Mouse (Mus musculus) cerebellum, adult 11 months (tissue): ENCODE measurements at regions not wholly inside any gene's neighbourhood (a gene's known extent, or its start where the extent isn't known, plus 50 kb on each side); places are given as distances from the start of the nearest gene placed in this dataset.
A peak's percentile ranks its signal among the peaks of the same experiment; 100 is the strongest.

Experiments used
- DNase-seq: peaks from one replicate; pipeline ENCODE4 v3.0.0; 2022

DNA sequence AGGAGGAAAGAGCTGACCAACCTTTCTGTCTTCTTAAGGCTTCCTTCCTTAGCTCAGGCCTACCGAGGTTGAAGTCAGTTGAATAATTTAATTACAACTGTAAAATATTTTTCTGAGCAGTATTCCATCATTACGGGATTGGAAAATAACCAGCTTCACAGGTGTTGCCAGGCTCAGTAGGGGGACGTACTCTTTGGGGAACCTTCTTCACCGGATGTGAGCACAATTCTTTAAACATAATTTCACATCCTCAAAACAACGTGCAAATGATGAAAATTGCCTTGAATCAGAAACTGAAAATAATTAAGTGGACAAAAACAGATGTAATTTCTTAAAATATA, 515.9 kb downstream of the Tns3 start:
- DNase-seq, result no peak

DNA sequence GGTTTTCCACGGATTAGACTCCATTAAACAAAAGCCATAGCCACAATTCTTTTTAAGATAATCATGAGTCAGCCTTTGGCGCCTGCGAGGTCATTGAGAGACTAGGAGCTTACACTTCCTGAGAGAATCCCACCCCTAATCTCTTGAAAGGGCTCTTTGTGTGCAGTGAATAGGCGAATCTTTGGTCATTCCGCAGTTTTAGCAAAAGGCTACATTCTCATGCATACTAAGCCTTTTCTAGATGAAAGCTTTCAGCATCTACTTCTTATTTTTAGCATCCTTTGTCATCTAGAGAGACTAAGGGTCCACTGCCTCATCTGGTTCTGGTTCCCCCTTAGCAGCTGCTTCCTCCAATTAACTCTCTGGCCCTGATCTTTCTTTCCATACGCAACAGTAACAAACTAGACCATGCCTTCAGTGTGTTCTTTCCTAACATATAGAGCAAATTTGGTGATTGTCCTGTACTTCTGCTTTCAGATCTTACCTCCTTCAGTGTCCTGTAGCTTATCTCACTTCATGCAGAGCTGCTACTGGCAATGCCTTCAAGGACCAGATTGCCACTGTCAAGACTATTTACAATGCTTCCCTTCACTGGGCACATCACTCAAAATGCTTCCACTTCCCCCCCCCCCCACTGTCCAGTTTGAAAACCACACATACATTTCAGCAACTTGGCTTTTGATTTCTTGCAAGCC, 516.4 kb downstream of the Tns3 start:
- no peak for DNase-seq

DNA sequence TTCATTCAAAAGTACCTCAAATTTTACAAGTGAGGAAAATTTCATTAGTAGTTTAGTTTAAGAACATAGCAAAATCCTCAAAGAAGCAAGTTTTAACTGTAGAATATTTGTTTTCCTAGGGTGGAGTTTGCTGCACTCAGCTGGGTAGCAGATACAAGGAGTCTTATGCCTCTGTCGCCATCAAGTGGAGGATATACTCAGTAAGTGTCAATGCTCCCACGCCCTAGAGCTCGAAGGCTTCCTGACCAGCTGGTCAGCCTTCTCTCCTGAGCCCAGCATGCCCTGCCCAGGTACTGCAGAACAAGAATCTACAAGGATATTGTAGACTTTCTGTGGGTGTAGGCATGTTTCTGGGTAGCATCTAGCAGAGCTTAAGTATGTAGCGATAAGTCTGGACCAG, 527.0 kb downstream of the Tns3 start:
- DNase-seq, result no peak

DNA sequence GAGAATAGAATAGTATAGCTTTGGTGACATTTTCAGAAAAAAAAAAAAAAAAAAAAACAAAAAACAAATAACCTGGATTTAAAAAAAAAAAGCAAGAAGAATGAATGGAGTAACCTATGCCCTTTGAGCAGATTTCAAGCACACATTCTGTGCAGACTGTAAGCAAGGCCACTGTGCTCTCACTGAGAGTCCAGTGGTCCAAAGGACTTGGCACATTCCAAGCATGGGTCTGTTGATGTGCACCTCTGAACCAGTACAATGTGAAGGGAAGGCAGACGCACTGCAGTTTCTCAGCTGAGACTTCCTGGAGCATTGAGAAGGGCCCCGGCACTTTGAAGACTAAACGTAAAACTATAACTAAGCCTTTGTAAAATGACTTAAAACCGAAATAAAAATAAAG, 527.7 kb downstream of the Tns3 start:
- DNase-seq, result no peak

DNA sequence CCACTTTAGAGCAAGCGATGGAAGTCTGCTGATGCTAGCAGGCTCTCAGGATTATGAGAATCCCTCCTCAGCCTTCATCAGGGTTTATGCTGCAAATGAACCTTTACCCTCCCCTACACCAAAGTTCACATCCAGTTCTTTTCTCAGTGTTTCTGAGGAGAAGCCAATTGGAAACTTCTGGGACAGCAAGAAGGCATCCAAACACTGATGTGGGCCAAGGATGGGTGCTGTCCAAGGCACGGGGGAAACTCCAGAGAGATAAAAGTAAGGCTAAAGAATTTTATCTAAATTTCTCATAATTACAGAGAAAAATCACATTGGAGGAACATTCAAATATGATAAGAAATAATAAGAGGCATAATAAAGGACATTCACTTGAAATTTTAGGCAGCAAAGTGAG, 555.0 kb downstream of the Tns3 start:
- DNase-seq, result no peak

DNA sequence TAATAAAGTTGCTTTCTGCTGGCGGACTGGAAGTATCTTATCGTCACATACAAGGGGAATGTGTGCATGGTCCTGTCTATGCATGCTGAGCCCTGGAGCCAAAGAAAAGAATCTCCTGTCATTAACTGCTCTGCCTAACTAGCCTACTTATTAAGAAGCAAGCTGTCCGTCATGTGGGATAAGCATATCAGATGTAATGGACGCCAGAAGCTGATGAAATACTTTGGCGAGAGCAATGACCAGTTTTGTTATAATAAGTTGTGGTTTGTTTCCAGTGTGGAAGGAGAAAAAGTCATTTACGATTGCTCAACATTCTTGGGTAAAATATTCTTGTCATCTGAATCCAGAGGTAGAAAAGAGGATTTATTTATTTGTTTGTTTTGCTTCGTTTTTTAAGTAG, 563.2 kb downstream of the Tns3 start:
- DNase-seq, result no peak

DNA sequence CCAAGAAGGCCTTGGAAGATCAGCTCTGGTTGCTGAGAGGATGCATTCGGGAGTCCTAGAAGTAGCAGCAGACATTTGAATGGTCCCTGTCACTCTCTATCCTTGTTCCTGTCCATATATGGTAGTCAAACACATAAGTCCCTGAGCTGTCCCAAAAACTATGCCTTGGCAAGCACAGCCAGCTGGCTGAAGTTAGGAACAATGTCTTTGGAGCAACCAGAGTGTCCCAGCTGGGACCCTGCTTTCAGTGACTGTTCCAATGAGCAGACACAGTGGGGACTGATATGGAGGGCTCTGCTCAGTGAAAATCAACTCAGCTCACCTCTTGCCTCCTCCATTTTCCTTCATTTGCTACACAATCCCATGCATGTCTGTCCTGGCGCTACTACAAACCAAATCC, 580.0 kb downstream of the Tns3 start:
- no peak for DNase-seq

DNA sequence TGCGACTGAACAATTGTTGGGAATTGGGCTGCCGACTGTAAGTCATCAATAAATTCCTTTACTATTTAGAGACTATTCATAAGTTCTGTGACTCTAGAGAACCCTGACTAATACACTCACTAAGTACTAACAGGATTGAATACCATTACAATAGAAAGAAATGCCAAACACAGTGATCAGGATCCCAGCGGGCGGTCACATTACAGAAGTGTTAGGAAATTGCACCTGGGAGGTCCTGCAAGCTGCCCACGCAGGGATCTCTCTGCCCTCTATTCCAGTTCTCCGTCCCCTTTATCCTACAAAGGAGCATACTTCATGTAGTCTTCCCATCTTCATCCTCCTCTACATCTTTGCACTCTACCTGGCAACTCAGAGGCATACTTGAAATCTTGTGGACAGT, 581.5 kb downstream of the Tns3 start:
- no peak for DNase-seq

DNA sequence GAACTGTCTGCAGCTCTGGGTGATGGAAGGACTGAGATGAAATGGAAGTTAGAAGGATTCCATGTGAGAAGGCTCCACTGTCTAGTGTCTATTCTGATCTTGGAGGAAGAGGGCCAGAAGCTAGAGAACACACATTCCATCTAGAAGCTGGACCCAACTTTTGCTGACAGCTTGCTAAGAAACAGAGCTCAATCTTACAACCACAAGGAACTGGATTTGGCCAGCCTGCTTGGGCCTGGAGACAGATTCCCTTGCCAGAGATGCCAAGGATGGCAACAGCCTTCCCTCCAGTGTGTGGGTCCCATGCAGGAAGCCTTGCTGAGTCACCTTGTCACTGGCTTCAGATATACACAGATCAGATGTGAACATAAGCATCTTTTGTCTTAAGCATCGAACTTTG, 591.0 kb downstream of the Tns3 start:
- DNase-seq, result no peak

DNA sequence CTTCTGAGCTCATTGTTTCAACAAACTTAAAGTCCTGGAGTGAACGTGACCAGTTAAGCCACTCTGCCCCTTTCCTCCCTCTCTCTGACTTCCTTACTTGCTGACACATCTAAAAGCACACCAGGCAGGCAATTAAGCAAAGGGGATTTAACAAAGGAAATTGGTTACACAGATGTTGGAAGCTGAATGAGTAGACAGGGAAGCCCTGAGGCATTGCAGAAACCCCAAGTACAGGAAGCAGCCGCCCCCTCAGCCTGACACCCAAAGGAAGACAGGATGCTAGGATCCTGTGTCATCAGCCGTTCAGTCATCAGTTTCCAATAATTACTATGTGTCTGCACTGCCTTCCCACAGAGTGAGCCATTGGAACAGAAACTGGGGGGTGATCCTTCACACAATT, 595.5 kb downstream of the Tns3 start:
- DNase-seq, result no peak

DNA sequence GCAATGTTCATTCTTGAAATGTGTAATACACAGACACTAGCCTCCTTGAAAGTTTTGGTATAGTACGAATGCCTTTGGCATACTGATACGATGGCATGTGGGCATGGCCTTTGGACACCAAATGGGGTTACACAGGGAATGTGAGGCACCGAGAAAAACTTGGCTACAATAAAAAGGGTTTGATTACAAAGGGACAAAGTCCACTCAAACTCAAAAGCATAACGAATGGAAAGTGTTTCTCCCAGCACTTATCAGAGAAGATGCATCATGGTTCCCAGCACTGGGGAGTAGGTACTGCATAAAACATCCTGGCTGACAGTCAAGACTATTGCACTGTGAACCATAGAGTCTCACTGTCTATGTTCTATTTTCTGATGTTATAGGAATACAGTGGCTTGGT, 597.0 kb downstream of the Tns3 start:
- no peak for DNase-seq

DNA sequence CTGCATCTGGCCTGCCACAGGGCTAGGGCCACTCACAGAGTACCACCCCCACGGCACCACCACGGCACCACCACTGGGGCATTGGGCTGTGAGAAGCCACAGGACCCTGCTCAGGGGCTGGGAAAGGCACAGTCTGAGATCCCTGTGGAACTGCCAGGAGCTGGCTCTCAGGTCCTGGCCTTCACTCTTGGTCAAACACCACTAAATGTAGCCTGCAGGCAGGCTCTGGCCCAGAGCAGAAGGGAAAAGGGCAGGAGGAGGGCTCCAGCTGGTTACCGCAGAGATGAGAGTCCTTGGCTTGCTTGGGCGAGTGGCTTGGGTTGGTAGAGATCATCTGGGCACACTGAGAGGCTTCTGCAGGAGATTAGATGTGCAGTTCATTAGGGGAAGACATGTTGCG, 598.5 kb downstream of the Tns3 start:
- peak; percentile 4 for DNase-seq

DNA sequence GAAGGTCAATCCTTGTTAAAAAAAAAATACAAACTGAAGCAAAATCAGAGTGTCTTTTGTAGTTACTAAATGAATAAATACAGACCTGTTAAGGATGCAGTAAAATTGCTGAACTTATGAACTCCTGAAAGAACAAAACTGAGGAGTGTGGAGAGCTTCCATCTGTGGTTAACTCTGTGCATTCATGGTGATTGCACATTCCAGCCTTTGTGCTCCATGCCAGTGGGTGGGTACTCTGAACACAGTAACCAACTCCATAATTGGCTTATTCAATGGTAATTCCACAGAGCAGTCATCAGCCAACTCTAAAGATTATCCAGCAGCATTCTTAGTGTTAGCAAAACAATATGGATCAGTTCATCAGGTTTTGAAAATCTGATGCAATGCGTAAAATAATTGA, 599.2 kb downstream of the Tns3 start:
- no peak for DNase-seq

DNA sequence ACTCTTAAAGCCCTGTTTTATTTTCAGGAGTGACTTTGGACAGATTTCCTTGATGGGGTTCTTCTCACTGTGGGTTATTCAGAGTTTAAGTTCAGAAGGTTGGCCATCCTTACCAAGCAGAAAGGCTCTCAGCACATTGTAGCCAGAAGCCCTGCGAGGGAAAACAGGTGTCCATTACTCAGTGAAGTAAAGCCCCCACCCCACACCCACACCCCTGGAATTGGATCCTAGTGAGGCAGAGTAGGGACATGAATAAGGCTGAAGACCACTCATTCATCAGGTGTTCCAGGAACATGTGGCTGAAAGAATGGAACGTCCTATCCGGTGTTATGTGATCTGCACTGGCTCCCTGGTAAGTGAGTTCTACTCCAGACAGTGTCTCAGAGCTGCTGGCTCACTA, 602.3 kb downstream of the Tns3 start:
- DNase-seq, result no peak

DNA sequence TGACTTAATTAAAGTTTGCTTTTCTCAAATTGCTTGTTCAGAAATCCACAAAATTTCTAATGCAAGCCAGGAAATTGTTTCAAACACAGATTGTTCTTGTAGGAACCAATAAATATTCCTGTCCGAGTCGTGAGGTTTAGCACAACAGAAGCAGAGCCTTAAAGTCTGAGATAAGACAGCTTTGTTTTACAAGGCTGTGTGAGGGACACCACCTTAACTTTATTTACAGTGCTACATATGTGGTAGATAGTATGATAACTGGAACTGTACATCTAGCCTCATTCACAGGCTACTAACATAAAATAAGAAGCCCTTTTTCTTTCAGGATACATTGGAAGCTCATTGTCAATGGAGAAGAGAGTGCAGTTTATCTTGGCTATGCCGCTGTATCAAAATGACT, 602.8 kb downstream of the Tns3 start:
- no peak for DNase-seq

DNA sequence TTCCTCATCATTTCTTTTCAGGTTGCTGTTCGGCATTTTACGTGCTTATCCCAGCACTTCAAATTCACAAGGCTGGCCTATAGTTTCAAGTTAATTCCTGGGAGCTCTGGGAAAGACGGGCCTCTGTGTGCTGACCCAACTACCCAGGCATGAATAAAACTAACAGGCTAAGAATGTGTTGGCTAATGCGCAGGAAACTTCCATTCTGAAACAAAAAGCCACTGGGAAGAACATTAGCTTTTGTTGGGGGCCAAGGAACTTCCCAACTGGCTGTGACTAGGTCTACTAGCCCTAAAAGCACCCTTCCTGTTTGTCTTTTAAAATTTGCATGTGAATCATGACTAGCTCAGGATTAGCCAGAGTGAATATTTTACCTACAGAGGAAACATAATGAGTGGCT, 612.8 kb downstream of the Tns3 start:
- DNase-seq, result no peak

DNA sequence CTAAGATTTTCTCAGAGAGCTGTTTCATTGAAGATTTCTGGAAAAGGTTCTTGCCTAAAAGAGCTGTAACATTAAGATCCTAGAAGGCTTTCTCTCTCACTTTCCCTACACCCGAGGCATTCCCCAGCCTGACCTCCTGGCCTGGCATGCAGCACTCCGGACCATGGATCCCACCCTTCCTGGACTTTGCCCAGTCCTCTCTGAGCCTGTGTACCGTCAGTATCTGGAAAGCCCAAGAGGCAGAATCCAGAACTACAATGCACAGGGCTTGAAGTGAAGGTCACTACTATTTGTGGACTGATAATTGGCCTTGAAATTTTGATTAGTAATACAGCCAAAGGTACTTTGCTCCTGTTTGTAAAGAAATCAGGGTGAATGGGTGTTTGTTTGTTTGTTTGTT, 619.2 kb downstream of the Tns3 start:
- no peak for DNase-seq

DNA sequence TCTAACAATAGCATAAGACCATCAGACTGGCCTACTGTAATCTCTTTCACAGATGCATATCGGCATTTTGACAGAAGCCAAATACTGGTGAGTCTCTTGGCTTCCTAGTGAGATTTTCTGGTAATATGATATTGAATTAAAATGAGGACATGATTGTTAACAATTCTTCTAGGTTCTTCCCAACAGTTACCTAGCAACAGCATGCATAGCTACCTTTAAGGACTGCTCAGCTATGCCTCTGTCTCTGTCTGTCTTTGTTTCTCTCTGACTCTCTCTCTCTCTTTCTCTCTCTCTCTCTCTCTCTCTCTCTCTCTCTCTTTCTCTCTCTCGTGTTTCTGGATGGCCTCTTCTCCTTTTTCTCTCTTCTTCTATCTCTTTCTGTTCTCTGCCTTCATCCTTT, 634.2 kb downstream of the Tns3 start:
- DNase-seq, result no peak

DNA sequence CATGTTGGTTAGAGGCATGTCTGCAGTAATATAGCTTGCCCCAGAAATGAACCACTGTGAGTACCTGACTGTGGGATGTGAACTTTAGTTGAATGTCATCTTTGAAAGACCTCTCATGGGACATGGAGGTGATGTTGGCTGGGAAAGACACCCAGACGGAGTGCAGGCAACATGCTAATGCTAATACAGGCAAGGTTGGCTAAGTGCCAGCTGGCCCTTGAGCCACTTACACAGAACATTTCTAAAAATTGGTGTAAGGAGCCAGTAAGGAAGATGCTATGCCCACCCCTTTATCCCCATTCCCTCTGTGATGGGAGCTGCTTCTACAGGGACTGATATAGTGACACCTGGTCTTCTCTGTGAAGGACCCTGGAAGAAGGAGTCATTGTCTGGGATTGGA, 656.5 kb downstream of the Tns3 start:
- DNase-seq, result no peak

DNA sequence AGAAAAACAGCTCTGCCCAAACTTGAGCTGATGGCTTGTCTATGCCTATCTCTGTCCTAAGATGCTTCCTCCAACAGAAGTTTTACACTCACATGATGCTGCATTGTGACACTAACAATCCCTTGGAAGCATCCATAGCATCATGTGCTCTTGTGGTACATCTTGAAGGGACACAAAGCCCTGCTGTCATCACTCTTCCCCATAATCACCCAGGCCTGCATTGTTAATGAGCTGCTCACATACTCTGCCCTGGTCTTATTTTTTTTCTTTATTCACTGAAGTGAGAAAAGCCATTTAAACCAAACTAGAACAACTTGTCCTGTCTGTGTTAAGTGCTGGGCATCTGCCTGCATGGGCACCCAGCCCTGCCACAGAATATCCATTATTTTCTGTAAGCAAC, 683.3 kb downstream of the Tns3 start:
- DNase-seq, result no peak

DNA sequence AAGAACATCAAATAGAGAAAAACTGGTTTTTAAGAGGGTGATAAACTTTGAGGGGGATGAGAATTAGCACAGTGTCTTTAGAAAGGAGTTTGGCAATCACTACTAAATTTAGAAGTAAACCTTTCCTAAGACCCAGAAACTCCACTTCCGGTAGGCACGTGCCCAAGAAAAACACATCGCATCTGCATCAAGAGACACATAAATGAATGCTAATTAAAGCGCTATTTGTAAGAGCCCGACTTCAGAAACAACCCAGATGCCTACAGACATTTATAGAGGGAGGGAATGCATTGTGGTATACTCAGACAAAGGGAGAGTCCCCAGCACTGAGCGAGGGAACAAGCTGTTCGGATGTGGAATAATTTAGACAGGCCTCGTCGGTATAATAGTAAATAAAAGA, 688.5 kb downstream of the Tns3 start:
- DNase-seq, result no peak

DNA sequence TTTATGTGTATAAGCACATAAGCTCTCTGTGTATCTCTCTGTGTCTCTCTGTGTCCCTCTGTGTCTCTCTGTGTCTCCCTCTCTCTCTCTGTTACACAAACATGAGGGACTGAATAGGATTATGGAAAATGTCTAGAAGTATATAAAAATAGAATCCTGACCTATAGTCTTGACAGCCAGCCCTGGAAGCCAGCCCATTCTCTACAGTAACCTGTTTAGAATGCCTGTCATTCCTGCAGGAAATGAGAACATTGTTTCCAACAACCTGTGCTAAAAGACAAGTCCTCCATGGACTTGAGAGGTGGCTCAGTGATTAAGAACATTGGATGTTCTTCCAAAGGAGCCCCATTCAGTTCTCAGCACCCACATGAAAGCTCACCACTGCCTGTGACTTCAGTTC, 714.4 kb downstream of the Tns3 start:
- no peak for DNase-seq

DNA sequence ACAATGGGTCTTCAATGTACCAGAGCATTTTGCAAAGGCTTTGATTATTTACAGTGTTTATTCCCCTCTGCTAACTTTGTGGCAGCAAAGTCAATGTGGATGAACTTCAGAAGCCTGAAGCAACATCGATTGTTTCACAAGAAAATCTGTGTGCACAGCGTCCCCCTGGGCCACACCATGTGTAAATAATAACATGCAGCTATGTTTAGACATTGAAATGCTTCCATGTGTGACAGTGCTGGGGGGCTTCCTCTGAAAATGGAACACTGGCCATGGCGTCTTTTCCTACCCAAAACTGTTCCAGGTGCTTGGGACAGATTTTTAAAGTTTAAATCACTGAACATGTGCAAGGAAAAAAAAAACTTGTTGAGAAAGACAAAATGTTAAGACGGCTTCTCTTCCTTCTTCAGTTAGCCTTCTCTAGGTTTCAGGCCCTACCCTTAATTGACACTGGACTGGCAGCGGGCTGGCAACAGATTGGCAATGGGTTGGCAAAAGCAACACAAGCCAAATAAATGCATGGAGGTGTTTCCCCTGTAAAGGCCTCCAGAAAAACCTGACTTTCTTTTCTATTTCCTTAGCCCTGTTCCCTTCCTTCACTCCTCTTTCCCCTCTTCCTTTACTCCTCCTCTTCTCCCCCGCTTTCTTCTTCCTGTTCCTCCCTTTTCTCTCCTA, 715.0 kb downstream of the Tns3 start:
- DNase-seq, result no peak

DNA sequence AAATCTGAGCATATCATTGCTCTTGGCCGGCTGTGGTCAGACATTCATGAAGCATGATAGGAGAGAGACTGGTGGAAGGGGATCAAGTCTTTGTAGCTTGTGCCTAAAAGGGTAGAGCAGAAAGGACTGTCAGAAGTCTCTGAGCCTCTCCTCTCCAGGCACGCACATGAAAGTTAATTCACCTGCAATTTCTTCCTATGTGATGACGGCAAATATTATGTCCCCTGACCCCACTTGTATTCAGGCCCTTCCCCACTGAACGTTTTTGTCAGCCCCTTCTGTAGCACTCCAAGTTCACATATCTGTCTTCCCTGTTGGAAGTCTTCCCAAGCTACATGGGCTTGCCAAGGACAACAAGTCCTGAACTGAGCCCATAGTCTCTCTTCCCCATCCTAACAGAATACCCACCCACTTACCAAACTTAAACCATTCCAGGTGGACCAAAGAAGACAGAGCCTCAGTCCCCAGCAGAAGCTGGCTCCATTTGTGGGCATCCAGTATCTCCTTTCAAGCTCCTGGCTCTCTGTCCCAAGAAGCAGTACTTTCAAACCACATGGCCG, 719.3 kb downstream of the Tns3 start:
- no peak for DNase-seq

DNA sequence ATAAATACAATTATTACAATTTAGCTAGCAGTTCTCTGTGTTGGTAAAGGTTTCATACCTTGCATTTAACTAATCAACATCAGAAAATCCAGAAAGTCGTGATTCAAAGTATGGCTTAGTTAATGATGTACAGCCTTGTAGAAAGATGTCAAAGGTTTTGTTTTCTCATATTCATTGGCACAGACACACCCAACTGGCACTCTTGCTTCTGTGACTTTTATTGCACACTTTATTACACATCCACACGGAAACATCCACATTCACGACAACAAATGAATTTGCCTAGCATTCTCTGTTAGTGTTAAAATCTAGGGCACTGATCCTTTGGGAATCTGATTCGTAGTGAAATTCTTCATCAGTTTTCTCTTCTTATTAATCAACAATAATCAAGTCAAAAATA, 720.0 kb downstream of the Tns3 start:
- no peak for DNase-seq
